Mouse (Mus musculus) megakaryocyte, embryonic 14.5 days (primary cell): ENCODE measurements around the gene Rnf38. TPM values are rescaled to one million over a fixed set of nuclear protein-coding genes. Genes with fewer than 3 reads are reported as not detected.
A peak's percentile ranks its signal among the peaks of the same experiment; 100 is the strongest.

Experiments
- H3K27me3 ChIP-seq: replicated peaks from 2 replicates; pipeline ENCODE3; 2012; ENCODE audit warnings: inconsistent platforms
- H3K36me3 ChIP-seq: replicated peaks from 2 replicates; pipeline ENCODE3; 2012; ENCODE audit warnings: low read length, inconsistent platforms, mixed read lengths
- H3K4me1 ChIP-seq: 2 replicates; pipeline ENCODE4 v1.6.1; 2012; ENCODE audit warnings: inconsistent platforms
- H3K4me3 ChIP-seq: replicated peaks from 2 replicates; pipeline ENCODE3; 2012; ENCODE audit warnings: moderate library complexity, mild to moderate bottlenecking, inconsistent platforms
- H3K9me3 ChIP-seq: 2 replicates; pipeline ENCODE4 v1.6.1; 2012; ENCODE audit warnings: inconsistent platforms
- FLI1 ChIP-seq: IDR thresholded peaks from 2 replicates; pipeline ENCODE4 v1.6.1; 2012; ENCODE audit warnings: low read length, inconsistent platforms, mixed read lengths
- GATA1 ChIP-seq: IDR thresholded peaks from 3 replicates; pipeline ENCODE4 v1.6.1; 2012; ENCODE audit warnings: mixed read lengths, low read length, inconsistent platforms, borderline replicate concordance
- polyA plus RNA-seq: library from polyadenylated mRNA; stranded (reverse); fragments of >175 nt; gene quantifications from 2 replicates; pipeline ENCODE4 v1.2.3, GENCODE M21; 2012; ENCODE audit warnings: low replicate concordance; ENCODE audit not compliant: insufficient read depth

The Rnf38 gene
- polyA plus RNA-seq, 1 experiment = 5.3 TPM

GRCm38 (mm10) chr4:44156481-44156880, 77.1 kb downstream of the Rnf38 start:
- TF ChIP-seq GATA1 (no peak), FLI1 (no peak)
- Histone ChIP-seq H3K4me1 (peaks cover 71% of the 10 kb centered on the region), H3K36me3 (peaks cover 53% of the 10 kb centered on the region), H3K9me3 (no peaks in the 10 kb centered on the region), H3K4me3 (peak overlapping the region; percentile 52), H3K27me3 (no peaks in the 10 kb centered on the region)

- Histone ChIP-seq H3K4me1 (peaks cover 61% of the 10 kb centered on the region), H3K27me3 (no peaks in the 10 kb centered on the region), H3K36me3 (peaks cover 65% of the 10 kb centered on the region), H3K9me3 (no peaks in the 10 kb centered on the region), H3K4me3 (no peak overlapping the region)
- TF ChIP-seq GATA1 (no peak), FLI1 (no peak)
These were observed 78.7 kb downstream of the Rnf38 start for GRCm38 (mm10) chr4:44154884-44155283.

GRCm38 (mm10) chr4:44152904-44153303, 80.7 kb downstream of the Rnf38 start:
- Histone ChIP-seq H3K4me3 (no peak overlapping the region), H3K9me3 (no peaks in the 10 kb centered on the region), H3K36me3 (peaks cover 72% of the 10 kb centered on the region)

GRCm38 (mm10) chr4:44126805-44127204, 106.8 kb downstream of the Rnf38 start:
- Histone ChIP-seq H3K9me3 (no peaks in the 10 kb centered on the region), H3K4me3 (no peak overlapping the region), H3K36me3 (peaks cover 77% of the 10 kb centered on the region), H3K27me3 (no peaks in the 10 kb centered on the region), H3K4me1 (0 out of 2 replicates have a peak, but pooled peaks cover under 1% of the 10 kb centered on the region)
- TF ChIP-seq GATA1 = no peak
- TF ChIP-seq FLI1 = no peak

More at GRCm38 (mm10) chr4:44152904-44153303, 80.7 kb downstream of the Rnf38 start:
- no peaks in the 10 kb centered on the region for H3K27me3 ChIP-seq
- TF ChIP-seq GATA1 (no peak), FLI1 (no peak)
- peaks cover 51% of the 10 kb centered on the region for H3K4me1 ChIP-seq

GRCm38 (mm10) chr4:44119410-44120201, 114.0 kb downstream of the Rnf38 start:
- peaks cover 12% of the 10 kb centered on the region for H3K27me3 ChIP-seq
- TF ChIP-seq FLI1 = no peak
- no peak for TF ChIP-seq GATA1
- no peaks in the 10 kb centered on the region for H3K9me3 ChIP-seq
- H3K4me3 ChIP-seq = no peak overlapping the region
- H3K4me1 ChIP-seq = peaks cover 19% of the 10 kb centered on the region
- peaks cover 5% of the 10 kb centered on the region for H3K36me3 ChIP-seq

GRCm38 (mm10) chr4:44115046-44115445, 118.5 kb downstream of the Rnf38 start:
- H3K9me3 ChIP-seq = no peaks in the 10 kb centered on the region
- peaks cover 39% of the 10 kb centered on the region for H3K27me3 ChIP-seq
- no peaks in the 10 kb centered on the region for H3K36me3 ChIP-seq
- no peak overlapping the region for H3K4me3 ChIP-seq
- TF ChIP-seq GATA1 = no peak
- no peak for TF ChIP-seq FLI1
- peaks cover 22% of the 10 kb centered on the region for H3K4me1 ChIP-seq

GRCm38 (mm10) chr4:44113393-44114138, 120.0 kb downstream of the Rnf38 start:
- Histone ChIP-seq H3K36me3 (no peaks in the 10 kb centered on the region), H3K9me3 (no peaks in the 10 kb centered on the region), H3K4me1 (peaks cover 17% of the 10 kb centered on the region), H3K4me3 (peak overlapping the region; percentile 64), H3K27me3 (peaks cover 44% of the 10 kb centered on the region)
- TF ChIP-seq GATA1 = no peak
- no peak for TF ChIP-seq FLI1

- no peak overlapping the region for H3K4me3 ChIP-seq
- H3K9me3 ChIP-seq = no peaks in the 10 kb centered on the region
- H3K27me3 ChIP-seq = peaks cover 48% of the 10 kb centered on the region
- no peaks in the 10 kb centered on the region for H3K36me3 ChIP-seq
- H3K4me1 ChIP-seq = peaks cover 17% of the 10 kb centered on the region
- no peak for TF ChIP-seq FLI1
These were observed 120.8 kb downstream of the Rnf38 start for GRCm38 (mm10) chr4:44112741-44113140.

GRCm38 (mm10) chr4:44110771-44111170, 122.8 kb downstream of the Rnf38 start:
- no peaks in the 10 kb centered on the region for H3K36me3 ChIP-seq
- no peak overlapping the region for H3K4me3 ChIP-seq
- H3K9me3 ChIP-seq = no peaks in the 10 kb centered on the region
- no peak for TF ChIP-seq GATA1
- TF ChIP-seq FLI1 = no peak
- H3K4me1 ChIP-seq = peaks cover 13% of the 10 kb centered on the region
- peaks cover 59% of the 10 kb centered on the region for H3K27me3 ChIP-seq

- Histone ChIP-seq H3K36me3 (no peaks in the 10 kb centered on the region), H3K4me1 (peaks cover 18% of the 10 kb centered on the region), H3K9me3 (no peaks in the 10 kb centered on the region), H3K4me3 (no peak overlapping the region), H3K27me3 (peaks cover 48% of the 10 kb centered on the region)
- TF ChIP-seq GATA1 (no peak), FLI1 (no peak)
These were observed 125.3 kb downstream of the Rnf38 start for GRCm38 (mm10) chr4:44108297-44108696.
